Mouse (Mus musculus) hindbrain, embryonic 13.5 days (tissue): ENCODE data around the gene Adipor2. TPM values are rescaled to one million over a fixed set of nuclear protein-coding genes. Genes with fewer than 3 reads are reported as not detected.
"Not testable (repeated sequence)": the region's sequence is repeated elsewhere in the genome, so short reads cannot be mapped to it uniquely, and the experiment has no call there.

ENCODE experiments used
- ATAC-seq: fragments of 200-750 bp; cut with Nextera tagmentation; 2 replicates; pipeline ENCODE4 v1.8.0; 2017; ENCODE audit warnings: moderate TSS enrichment; ENCODE audit not compliant: low FRiP score
- H3K27ac ChIP-seq: fragments of 300-500 bp; sonication (generic); 2 replicates; pipeline ENCODE4 v1.5.1; 2015; ENCODE audit warnings: inconsistent platforms, mild to moderate bottlenecking, moderate library complexity
- H3K27me3 ChIP-seq: fragments of 300-500 bp; sonication (generic); 2 replicates; pipeline ENCODE4 v1.6.1; 2015; ENCODE audit warnings: mild to moderate bottlenecking, inconsistent platforms
- H3K36me3 ChIP-seq: fragments of 300-500 bp; sonication (generic); 2 replicates; pipeline ENCODE4 v1.6.1; 2015; ENCODE audit warnings: mild to moderate bottlenecking, inconsistent platforms
- H3K4me1 ChIP-seq: fragments of 300-500 bp; sonication (generic); replicated peaks from 2 replicates; pipeline ENCODE4 v1.6.1; 2015; ENCODE audit warnings: inconsistent platforms
- H3K4me2 ChIP-seq: fragments of 300-500 bp; sonication (generic); 2 replicates; pipeline ENCODE4 v1.6.1; 2015; ENCODE audit warnings: inconsistent platforms, mild to moderate bottlenecking, moderate library complexity
- H3K4me3 ChIP-seq: fragments of 300-500 bp; sonication (generic); 2 replicates; pipeline ENCODE4 v1.5.1; 2015; ENCODE audit warnings: mild to moderate bottlenecking, inconsistent platforms
- H3K9ac ChIP-seq: fragments of 300-500 bp; sonication (generic); 2 replicates; pipeline ENCODE4 v1.6.1; 2015; ENCODE audit warnings: mild to moderate bottlenecking, inconsistent platforms
- H3K9me3 ChIP-seq: fragments of 300-500 bp; sonication (generic); 2 replicates; pipeline ENCODE4 v1.6.1; 2016; ENCODE audit warnings: inconsistent platforms
- WGBS: fragments of 180-500 bp; shearing (Covaris S2); methylation state at CpG from one replicate; pipeline ENCODE4 v1.1.7; 2015; 5-methylcytosine and 5-hydroxymethylcytosine counted together
- polyA plus RNA-seq: library from polyadenylated mRNA; unstranded; fragments of >200 nt; fragmentation: Nextera tagmentation; extraction: Ambion mirVana; gene quantifications from 2 replicates; pipeline ENCODE4 v1.2.1, GENCODE M21; 2015

The Adipor2 gene
- polyA plus RNA-seq, 1 experiment from 2014 or later = 44.1 TPM

DNA sequence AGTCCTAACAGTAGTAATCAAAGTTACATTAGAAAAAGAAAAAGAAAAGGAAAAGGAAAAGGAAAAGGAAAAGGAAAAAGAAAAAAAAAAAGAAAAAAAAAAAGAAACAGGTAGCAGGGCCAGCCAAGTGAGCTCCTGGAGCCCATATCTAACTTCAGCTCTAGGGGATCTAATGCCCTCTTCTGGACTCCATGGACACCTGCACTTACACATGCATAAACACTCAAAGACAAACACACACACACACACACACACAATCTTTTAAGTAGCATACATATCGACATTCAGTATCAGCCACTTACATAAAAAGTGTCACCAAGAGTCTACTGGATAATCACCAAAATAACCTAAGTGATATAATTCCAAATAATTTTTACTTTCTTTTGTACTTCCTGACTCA lies 31.8 kb downstream of the Adipor2 start:
- Histone ChIP-seq H3K4me1 (peaks cover 26% of the 10 kb centered on the region), H3K4me3 (no peak overlapping the region), H3K9me3 (no peaks in the 10 kb centered on the region), H3K36me3 (no peaks in the 10 kb centered on the region), H3K27me3 (no peaks in the 10 kb centered on the region), H3K27ac (no peak overlapping the region), H3K9ac (no peak overlapping the region), H3K4me2 (no peak overlapping the region)
- 100% methylated on average over 1 of the region's 1 CpGs for WGBS
- ATAC-seq = no peak

GRCm38 (mm10) chr6:119378631-119379030 lies 38.9 kb downstream of the Adipor2 start:
- H3K4me1 ChIP-seq = 0 out of 2 replicates have a peak, but pooled peaks cover 2% of the 10 kb centered on the region
- H3K4me2 ChIP-seq = no peak overlapping the region
- no peak overlapping the region for H3K4me3 ChIP-seq
- WGBS = 79% methylated on average over 1 of the region's 1 CpGs
- H3K9ac ChIP-seq = no peak overlapping the region
- no peak for ATAC-seq
- no peaks in the 10 kb centered on the region for H3K27me3 ChIP-seq
- H3K9me3 ChIP-seq = no peaks in the 10 kb centered on the region
- no peaks in the 10 kb centered on the region for H3K36me3 ChIP-seq
- H3K27ac ChIP-seq = no peak overlapping the region

DNA sequence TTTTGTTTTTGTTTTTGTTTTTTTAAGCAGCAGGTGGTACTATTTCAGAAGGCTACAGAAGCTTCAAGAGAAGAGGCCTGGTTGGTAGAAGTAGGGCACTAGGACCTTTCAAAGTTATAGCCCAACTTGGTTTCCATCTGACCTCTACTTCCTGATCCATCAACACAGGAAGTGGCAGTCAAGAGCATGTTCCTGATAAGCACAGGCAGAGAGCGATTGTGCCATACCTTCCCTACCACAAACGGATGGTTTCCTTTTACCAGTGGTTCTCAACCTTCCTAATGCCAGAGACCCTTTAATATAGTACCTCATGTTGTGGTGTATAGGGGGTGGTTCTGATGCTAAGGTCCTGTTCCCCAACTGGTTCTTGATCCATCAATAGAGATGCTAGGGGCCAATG lies 39.9 kb downstream of the Adipor2 start:
- Histone ChIP-seq H3K4me2 (no peak overlapping the region), H3K9me3 (no peaks in the 10 kb centered on the region), H3K9ac (no peak overlapping the region), H3K4me1 (0 out of 2 replicates have a peak, but pooled peaks cover 2% of the 10 kb centered on the region), H3K27me3 (no peaks in the 10 kb centered on the region), H3K36me3 (no peaks in the 10 kb centered on the region), H3K27ac (no peak overlapping the region), H3K4me3 (no peak overlapping the region)
- no peak for ATAC-seq
- 81% methylated on average over 2 of the region's 2 CpGs for WGBS

- no peaks in the 10 kb centered on the region for H3K36me3 ChIP-seq
- WGBS = 77% methylated on average over 5 of the region's 5 CpGs
- H3K4me3 ChIP-seq = no peak overlapping the region
- ATAC-seq = no peak
- H3K9me3 ChIP-seq = no peaks in the 10 kb centered on the region
- no peak overlapping the region for H3K27ac ChIP-seq
- H3K27me3 ChIP-seq = no peaks in the 10 kb centered on the region
- no peak overlapping the region for H3K4me2 ChIP-seq
- H3K4me1 ChIP-seq = 0 out of 2 replicates have a peak, but pooled peaks cover 2% of the 10 kb centered on the region
- H3K9ac ChIP-seq = no peak overlapping the region
Measured at GRCm38 (mm10) chr6:119375035-119375434, 42.5 kb downstream of the Adipor2 start.

- Histone ChIP-seq H3K27me3 (no peaks in the 10 kb centered on the region), H3K9ac (no peak overlapping the region), H3K4me3 (no peak overlapping the region)
Measured at GRCm38 (mm10) chr6:119373000-119373705, 44.4 kb downstream of the Adipor2 start.

DNA sequence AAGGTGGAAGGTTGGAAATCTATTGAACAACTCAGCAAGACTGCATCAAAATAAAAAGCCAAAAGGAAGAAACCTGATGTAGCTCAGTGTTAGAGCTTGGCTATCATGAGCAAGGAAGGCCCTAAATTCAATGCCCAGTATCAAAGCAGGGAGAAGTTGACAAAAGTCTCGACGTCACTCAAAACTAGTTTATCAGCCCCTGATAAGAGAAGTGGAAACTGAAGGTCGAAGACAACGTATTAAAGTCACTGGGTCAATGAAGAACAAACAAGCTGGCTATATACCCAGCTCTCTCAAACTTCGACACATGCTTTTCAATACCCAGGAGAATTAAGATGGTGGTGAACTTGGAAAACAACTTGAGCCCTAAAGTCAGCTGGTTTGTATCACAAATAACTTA lies 45.3 kb downstream of the Adipor2 start:
- H3K4me1 ChIP-seq = no peaks in the 10 kb centered on the region
- no peaks in the 10 kb centered on the region for H3K27me3 ChIP-seq
- WGBS = 89% methylated on average over 5 of the region's 5 CpGs
- H3K4me2 ChIP-seq = no peak overlapping the region
- H3K27ac ChIP-seq = no peak overlapping the region
- H3K36me3 ChIP-seq = peaks cover 10% of the 10 kb centered on the region
- no peaks in the 10 kb centered on the region for H3K9me3 ChIP-seq
- H3K4me3 ChIP-seq = no peak overlapping the region
- no peak for ATAC-seq
- no peak overlapping the region for H3K9ac ChIP-seq

More at GRCm38 (mm10) chr6:119373000-119373705, 44.4 kb downstream of the Adipor2 start:
- H3K27ac ChIP-seq = no peak overlapping the region
- H3K4me2 ChIP-seq = no peak overlapping the region
- no peak for ATAC-seq
- 0 out of 2 replicates have a peak, but pooled peaks cover 2% of the 10 kb centered on the region for H3K4me1 ChIP-seq
- peaks cover 5% of the 10 kb centered on the region; the same call in 1 of the 2 replicates for H3K36me3 ChIP-seq
- no peaks in the 10 kb centered on the region for H3K9me3 ChIP-seq

- Histone ChIP-seq H3K4me1 (no peaks in the 10 kb centered on the region), H3K27me3 (no peaks in the 10 kb centered on the region), H3K4me3 (no peak overlapping the region), H3K27ac (no peak overlapping the region), H3K36me3 (peaks cover 12% of the 10 kb centered on the region), H3K4me2 (no peak overlapping the region), H3K9me3 (no peaks in the 10 kb centered on the region), H3K9ac (no peak overlapping the region)
- ATAC-seq = no peak
Measured at GRCm38 (mm10) chr6:119371624-119372023, 45.9 kb downstream of the Adipor2 start.

- ATAC-seq = no peak
- whole genome bisulfite sequencing = 96% methylated on average over 2 of the region's 2 CpGs
- Histone ChIP-seq H3K9ac (no peak overlapping the region), H3K27me3 (no peaks in the 10 kb centered on the region), H3K27ac (no peak overlapping the region), H3K4me1 (no peaks in the 10 kb centered on the region), H3K4me2 (no peak overlapping the region), H3K36me3 (peaks cover 41% of the 10 kb centered on the region), H3K4me3 (no peak overlapping the region), H3K9me3 (no peaks in the 10 kb centered on the region)
Measured at GRCm38 (mm10) chr6:119367382-119367781, 50.1 kb downstream of the Adipor2 start.

DNA sequence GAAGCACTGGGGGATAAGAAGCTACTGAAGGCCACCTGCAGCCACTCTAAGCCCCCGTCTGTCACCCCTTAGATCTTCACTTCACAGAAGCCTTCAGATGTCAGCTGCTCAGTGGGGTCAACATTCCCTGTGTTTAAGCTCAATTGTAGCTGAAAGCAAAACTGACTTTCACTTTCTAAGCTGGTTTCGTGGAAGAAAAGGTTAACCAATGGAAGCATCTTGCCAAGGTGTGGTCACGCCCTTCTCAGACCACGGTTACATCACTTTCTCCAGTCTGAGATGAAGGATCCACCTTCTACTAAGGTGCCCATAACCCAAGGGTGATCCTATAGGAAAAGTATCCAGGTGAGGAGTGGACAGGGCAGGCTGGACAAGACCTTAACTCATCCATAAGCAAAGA lies 50.7 kb downstream of the Adipor2 start:
- H3K4me3 ChIP-seq, ATAC-seq, H3K4me1 ChIP-seq, H3K4me2 ChIP-seq, H3K27ac ChIP-seq, H3K9ac ChIP-seq, H3K27me3 ChIP-seq, H3K9me3 ChIP-seq: not testable (repeated sequence)
- peaks cover 42% of the 10 kb centered on the region for H3K36me3 ChIP-seq
- WGBS = 94% methylated on average over 4 of the region's 4 CpGs

- Histone ChIP-seq H3K9me3 (no peaks in the 10 kb centered on the region), H3K36me3 (peaks cover 66% of the 10 kb centered on the region)
- 93% methylated on average over 5 of the region's 5 CpGs for WGBS
Measured at GRCm38 (mm10) chr6:119363593-119363992, 53.9 kb downstream of the Adipor2 start.

DNA sequence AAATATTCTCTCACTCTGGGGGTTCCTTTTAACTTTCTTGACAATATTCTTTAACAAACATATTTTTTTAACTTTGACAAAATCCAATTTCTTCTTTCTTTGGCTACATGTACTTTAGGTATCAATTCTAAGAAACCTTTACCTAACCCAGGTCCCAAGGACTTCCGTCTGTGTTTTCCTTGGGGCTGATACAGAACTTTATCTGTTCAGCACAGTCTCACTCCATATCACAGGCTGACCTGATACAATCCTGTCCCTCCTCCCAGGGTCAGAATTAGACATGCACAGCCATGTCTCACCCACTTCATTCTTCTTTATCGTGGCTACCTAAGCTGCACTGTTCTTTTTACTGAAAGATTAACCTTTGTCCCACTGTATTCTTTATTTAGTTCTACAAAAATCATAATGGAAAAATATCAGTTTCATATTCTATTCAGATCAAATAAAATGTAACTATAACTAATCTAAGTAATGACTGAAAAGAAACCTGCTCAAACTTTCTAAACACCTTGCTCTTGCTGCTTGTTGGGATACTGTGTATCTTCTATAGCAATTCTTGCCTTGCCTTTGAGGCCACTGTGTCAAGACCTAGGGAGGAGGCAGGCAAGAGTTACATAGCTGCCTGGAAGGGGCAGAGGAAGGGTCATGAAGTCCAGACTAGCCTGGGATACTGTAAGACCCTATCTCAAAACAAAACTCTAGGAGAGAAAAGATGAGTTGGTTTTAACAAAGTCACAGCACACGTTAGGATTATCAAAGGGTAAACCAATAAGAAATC lies 56.4 kb downstream of the Adipor2 start:
- no peak for ATAC-seq
- Histone ChIP-seq H3K9me3 (no peaks in the 10 kb centered on the region), H3K4me3 (no peak overlapping the region), H3K27ac (no peak overlapping the region), H3K27me3 (no peaks in the 10 kb centered on the region), H3K4me1 (no peaks in the 10 kb centered on the region), H3K36me3 (peaks cover 80% of the 10 kb centered on the region), H3K4me2 (no peak overlapping the region), H3K9ac (no peak overlapping the region)
- 93% methylated on average over 3 of the region's 3 CpGs for WGBS

More at GRCm38 (mm10) chr6:119363593-119363992, 53.9 kb downstream of the Adipor2 start:
- Histone ChIP-seq H3K27me3 (no peaks in the 10 kb centered on the region), H3K27ac (no peak overlapping the region), H3K9ac (no peak overlapping the region), H3K4me1 (no peaks in the 10 kb centered on the region), H3K4me2 (no peak overlapping the region), H3K4me3 (no peak overlapping the region)
- no peak for ATAC-seq

GRCm38 (mm10) chr6:119360250-119360649 lies 57.3 kb downstream of the Adipor2 start:
- H3K4me3 ChIP-seq, H3K27ac ChIP-seq, H3K27me3 ChIP-seq, H3K9ac ChIP-seq, H3K4me1 ChIP-seq, H3K9me3 ChIP-seq, ATAC-seq, H3K4me2 ChIP-seq: not testable (repeated sequence)
- H3K36me3 ChIP-seq = peaks cover 80% of the 10 kb centered on the region
- WGBS = 92% methylated on average over 6 of the region's 6 CpGs
